26 mouse cellular contexts compared by ENCODE assay signal in genomic region chr13:10619661-10620060, GRCm38 (mm10).
DNase-seq lines count a peak whose midpoint lies in the region; ATAC-seq and TF ChIP-seq lines count a peak whose summit lies in the region.
"Had no signal": no experiment of that assay in that cellular context is flagged by ENCODE, and none has a peak within 500 bp of the region (broad histone marks: within the 10 kb centered on the region; RNA-seq: fewer than 3 reads in every experiment).

No protein-coding gene starts in this region.

- DNase-seq in forebrain, embryonic 10.5 days (ENCODE audit: extremely low spot score, low spot score): no peak
- peak; percentile 6 for DNase-seq in layer of hippocampus, adult 9-11 months
- no peak for DNase-seq in layer of hippocampus, adult 18-20 months (ENCODE audit: low spot score in 2 of 2)
- DNase-seq in brain, embryonic 14.5 days (ENCODE audit: low read depth): peak; percentile 73
- DNase-seq: adrenal gland, adult 8-10 months; adrenal gland, postnatal 14 days; adrenal gland, postnatal 36 days; B cell, adult 2 months; cerebellum, adult 11 months; cerebellum, adult 18-20 months; cerebellum, adult 8-10 months; cerebellum, adult 9-11 months; cerebellum, postnatal 14 days; cerebellum, postnatal 36 days; embryo, embryonic 11 days had no signal

- no peak overlapping the region for H3K27ac ChIP-seq in forebrain, embryonic 13.5 days
- H3K27ac ChIP-seq in forebrain, embryonic 12.5 days: no peak overlapping the region
- H3K27ac ChIP-seq in forebrain, embryonic 15.5 days (replicated peaks): no peak overlapping the region
- H3K27ac ChIP-seq in forebrain, embryonic 10.5 days: no peak overlapping the region
- H3K27ac ChIP-seq: embryonic facial prominence, embryonic 13.5 days; embryonic facial prominence, embryonic 15.5 days had no signal

- H3K4me1 ChIP-seq in forebrain, embryonic 13.5 days: no peaks in the 10 kb centered on the region
- H3K4me1 ChIP-seq in forebrain, embryonic 12.5 days: no peaks in the 10 kb centered on the region
- no peaks in the 10 kb centered on the region for H3K4me1 ChIP-seq in forebrain, embryonic 15.5 days
- H3K4me1 ChIP-seq in forebrain, embryonic 10.5 days: no peaks in the 10 kb centered on the region
- H3K4me1 ChIP-seq: embryonic facial prominence, embryonic 13.5 days; embryonic facial prominence, embryonic 15.5 days had no signal

- no peaks in the 10 kb centered on the region for H3K36me3 ChIP-seq in forebrain, embryonic 13.5 days (ENCODE audit: poor library complexity, severe bottlenecking)
- no peaks in the 10 kb centered on the region for H3K36me3 ChIP-seq in forebrain, embryonic 12.5 days (replicated peaks)
- no peaks in the 10 kb centered on the region for H3K36me3 ChIP-seq in forebrain, embryonic 15.5 days
- H3K36me3 ChIP-seq in forebrain, embryonic 10.5 days (replicated peaks): no peaks in the 10 kb centered on the region
- H3K36me3 ChIP-seq: embryonic facial prominence, embryonic 13.5 days; embryonic facial prominence, embryonic 15.5 days; G1E had no signal

- H3K27me3 ChIP-seq in forebrain, embryonic 13.5 days: no peaks in the 10 kb centered on the region
- no peaks in the 10 kb centered on the region for H3K27me3 ChIP-seq in forebrain, embryonic 12.5 days
- H3K27me3 ChIP-seq in forebrain, embryonic 15.5 days: no peaks in the 10 kb centered on the region
- no peaks in the 10 kb centered on the region for H3K27me3 ChIP-seq in forebrain, embryonic 10.5 days (ENCODE audit: poor library complexity, severe bottlenecking)
- H3K27me3 ChIP-seq: CH12.LX; embryonic facial prominence, embryonic 13.5 days; embryonic facial prominence, embryonic 15.5 days; Patski had no signal

- H3K4me2 ChIP-seq in forebrain, embryonic 13.5 days: no peak overlapping the region
- H3K4me2 ChIP-seq in forebrain, embryonic 12.5 days: no peak overlapping the region
- no peak overlapping the region for H3K4me2 ChIP-seq in forebrain, embryonic 15.5 days (replicated peaks)
- H3K4me2 ChIP-seq: embryonic facial prominence, embryonic 13.5 days; embryonic facial prominence, embryonic 15.5 days had no signal

- TF ChIP-seq CTCF in brain, embryonic 14.5 days (IDR thresholded peaks at IDR 0.05; ENCODE audit: borderline replicate concordance, extremely low read depth, insufficient read depth, insufficient read length): no peak

- no peak overlapping the region for H3K9ac ChIP-seq in forebrain, embryonic 13.5 days
- H3K9ac ChIP-seq in forebrain, embryonic 12.5 days: no peak overlapping the region
- H3K9ac ChIP-seq in forebrain, embryonic 15.5 days (replicated peaks): no peak overlapping the region
- H3K9ac ChIP-seq: embryonic facial prominence, embryonic 13.5 days; embryonic facial prominence, embryonic 15.5 days had no signal

- H3K9me3 ChIP-seq in forebrain, embryonic 13.5 days (replicated peaks): no peaks in the 10 kb centered on the region
- no peaks in the 10 kb centered on the region for H3K9me3 ChIP-seq in forebrain, embryonic 12.5 days
- no peaks in the 10 kb centered on the region for H3K9me3 ChIP-seq in forebrain, embryonic 15.5 days
- no peaks in the 10 kb centered on the region for H3K9me3 ChIP-seq in forebrain, embryonic 10.5 days
- H3K9me3 ChIP-seq: embryonic facial prominence, embryonic 13.5 days; embryonic facial prominence, embryonic 15.5 days; G1E had no signal

- TF ChIP-seq POLR2A in brain, embryonic 14.5 days (IDR thresholded peaks at IDR 0.05; ENCODE audit: borderline replicate concordance, extremely low read depth, insufficient read depth, insufficient read length, poor library complexity, severe bottlenecking): no peak

- H3K4me3 ChIP-seq in forebrain, embryonic 13.5 days: no peak overlapping the region
- no peak overlapping the region for H3K4me3 ChIP-seq in forebrain, embryonic 12.5 days (replicated peaks)
- H3K4me3 ChIP-seq in forebrain, embryonic 15.5 days: no peak overlapping the region
- H3K4me3 ChIP-seq in forebrain, embryonic 10.5 days: no peak overlapping the region
- H3K4me3 ChIP-seq: embryonic facial prominence, embryonic 13.5 days; embryonic facial prominence, embryonic 15.5 days; erythroblast, embryonic 14.5 days had no signal

- 0 out of 2 replicates have a peak, but pooled peaks have one; percentile 69 for ATAC-seq in forebrain, embryonic 13.5 days
- no peak for ATAC-seq in forebrain, embryonic 12.5 days (ENCODE audit: low FRiP score)
- peak; percentile 80 for ATAC-seq in forebrain, embryonic 15.5 days (replicated peaks)
- ATAC-seq: activated CD4-positive, CD25-positive, alpha-beta regulatory T cell, adult 4 months; CD4-positive, CD25-positive, alpha-beta regulatory T cell, adult 4 months; Patski had no signal

Comparison
In these comparisons a context has a peak if more than half of its experiments do, and no peak if none do; other contexts are left out.
1. DNase-seq: peak in layer of hippocampus, adult 9-11 months (single experiment) and brain, embryonic 14.5 days (single experiment); none in forebrain, embryonic 10.5 days (single experiment) and layer of hippocampus, adult 18-20 months (0 of 2).